Mouse (Mus musculus): Measurements from ENCODE around the gene Elk4.

Elk4 gene

DNA sequence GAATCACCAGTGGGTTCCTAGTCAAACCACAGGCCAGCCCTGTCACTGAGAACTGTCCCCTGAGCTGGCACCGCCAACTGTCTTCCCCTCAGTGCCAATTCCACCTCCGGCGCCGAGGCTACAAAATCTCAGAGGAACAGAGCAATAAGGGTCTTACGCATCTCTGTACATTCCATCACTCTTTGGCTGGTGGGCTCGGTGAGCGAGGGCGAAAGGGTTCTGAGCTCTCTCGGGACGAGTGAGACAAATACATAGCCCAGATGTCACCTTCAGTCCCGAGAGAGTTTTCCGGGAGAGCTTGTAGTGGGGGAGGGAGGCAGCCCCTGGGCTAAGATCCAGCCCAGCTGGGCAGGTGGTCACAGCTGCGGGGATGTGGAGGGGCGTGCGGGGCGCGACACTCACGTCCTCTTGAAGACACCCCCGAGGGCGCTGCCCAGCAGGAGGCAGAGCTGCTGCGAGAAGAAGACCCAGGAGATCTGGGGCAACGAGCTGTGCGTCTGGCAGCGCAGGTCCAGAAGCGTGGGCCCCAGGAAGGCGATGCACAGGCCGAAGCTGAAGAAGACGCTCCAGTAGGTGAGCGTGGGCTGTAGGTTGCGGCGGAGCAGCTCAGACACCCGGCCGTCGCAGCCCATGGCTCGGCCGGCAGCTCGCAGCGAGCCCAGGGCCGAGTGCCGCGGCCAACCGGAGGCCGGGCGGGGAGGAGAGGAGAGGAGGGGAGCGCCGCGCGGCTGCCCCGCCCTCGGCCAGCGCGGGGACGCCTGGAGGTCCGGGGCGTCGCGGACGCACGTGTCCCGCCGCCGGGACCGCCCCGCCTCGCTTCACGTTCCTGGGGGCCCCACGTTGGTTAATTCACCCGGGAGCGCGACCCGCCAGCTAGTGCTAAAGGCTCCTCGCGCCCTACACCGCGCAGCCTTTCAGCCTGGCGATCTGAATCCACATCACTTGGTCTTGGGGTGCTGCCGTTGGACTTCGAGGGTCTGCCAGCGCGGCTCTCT, 60.2 kb downstream of the Elk4 start, which contains the start of gene Mfsd4a:
Mfsd4a (minus strand) TSS at position 802 of the 995 bp plus-strand sequence.
- peak; percentile 61 for DNase-seq (ENCODE audit: low spot score)

- no peak for DNase-seq (ENCODE audit: low spot score)
Observed at GRCm38 (mm10) chr1:132069436-132069835, 62.0 kb downstream of the Elk4 start.

DNA sequence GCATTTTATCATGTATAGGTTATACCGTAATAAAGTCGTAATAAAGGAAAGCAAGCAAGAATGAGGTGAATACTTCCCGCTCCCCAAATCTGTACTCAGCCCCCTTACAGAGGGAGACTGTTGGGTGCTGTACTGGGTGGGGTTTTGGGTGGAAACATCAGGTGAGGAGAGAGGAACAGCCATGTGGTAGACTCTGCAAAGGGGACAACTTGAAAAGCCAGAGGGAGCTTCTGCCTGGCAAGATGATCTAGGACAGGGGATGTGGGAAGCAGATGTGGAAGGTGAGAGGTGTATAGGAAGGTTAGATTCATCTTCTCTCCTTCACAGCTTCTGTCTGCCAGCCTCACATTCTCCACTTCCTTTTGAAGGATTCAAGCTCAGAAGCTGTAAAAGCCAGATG, 63.3 kb downstream of the Elk4 start:
- DNase-seq (ENCODE audit: low spot score), result no peak

DNA sequence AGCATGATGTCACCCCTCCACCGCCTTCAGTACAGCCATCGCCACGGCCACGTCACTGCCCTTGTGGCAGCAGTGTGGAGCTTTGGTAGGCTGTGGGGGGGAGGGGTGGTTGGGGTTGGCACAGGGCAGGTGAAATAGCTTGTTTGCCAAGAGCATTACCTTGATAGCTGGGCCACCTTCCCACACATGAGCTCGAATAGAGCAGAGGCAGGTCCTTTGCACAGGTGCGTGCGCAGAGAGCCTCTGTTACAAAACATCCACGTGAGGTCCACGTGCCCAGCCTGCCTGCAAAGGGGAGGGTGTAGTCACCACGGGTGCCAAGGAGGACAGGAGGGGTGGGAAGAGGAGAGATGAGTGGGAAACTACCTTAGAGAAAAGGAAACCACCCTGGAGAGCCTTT, 68.2 kb downstream of the Elk4 start:
- no peak for DNase-seq (ENCODE audit: low spot score)

- DNase-seq (ENCODE audit: low spot score), result no peak
Observed at GRCm38 (mm10) chr1:132078413-132078812, 71.0 kb downstream of the Elk4 start.

All from urinary bladder, postnatal 25 days (tissue).